Mouse (Mus musculus): Measurements from ENCODE around the gene Garem2. TPM values are rescaled to one million over a fixed set of nuclear protein-coding genes. Genes with fewer than 3 reads are reported as not detected.

Garem2 gene
- polyA plus RNA-seq, 1 experiment from 2014 or later: 24.9 TPM

- no peaks in the 10 kb centered on the region for H3K9me3 ChIP-seq
- H3K4me2 ChIP-seq (replicated peaks): no peak overlapping the region
- peaks cover 58% of the 10 kb centered on the region for H3K4me1 ChIP-seq
- H3K9ac ChIP-seq (replicated peaks): no peak overlapping the region
- whole genome bisulfite sequencing: 91% methylated on average over 3 of the region's 3 CpGs
- H3K27ac ChIP-seq (replicated peaks): no peak overlapping the region
- H3K4me3 ChIP-seq: no peak overlapping the region
- H3K27me3 ChIP-seq: peaks cover 51% of the 10 kb centered on the region
- H3K36me3 ChIP-seq: peaks cover 38% of the 10 kb centered on the region
- no peak for ATAC-seq (ENCODE audit: low FRiP score, low read depth)
These were observed 7.6 kb downstream of the Garem2 start for GRCm38 (mm10) chr5:30112533-30113068.

GRCm38 (mm10) chr5:30113881-30114760 is 9.2 kb downstream of the Garem2 start:
- peaks cover 43% of the 10 kb centered on the region for H3K4me1 ChIP-seq
- 0 out of 2 replicates have a peak overlapping the region, but pooled peaks have one; percentile 30 for H3K27ac ChIP-seq (replicated peaks)
- peak overlapping the region; percentile 73 for H3K4me2 ChIP-seq (replicated peaks)
- peak; percentile 63 for ATAC-seq (ENCODE audit: low FRiP score, low read depth)
- 2% methylated on average over 94 of the region's 103 CpGs for WGBS
- peak overlapping the region; percentile 52 for H3K9ac ChIP-seq (replicated peaks)
- H3K36me3 ChIP-seq: peaks cover 52% of the 10 kb centered on the region
- H3K27me3 ChIP-seq: peaks cover 51% of the 10 kb centered on the region
- H3K4me3 ChIP-seq: peak overlapping the region; percentile 46
- H3K9me3 ChIP-seq: no peaks in the 10 kb centered on the region

- H3K27me3 ChIP-seq: peaks cover 51% of the 10 kb centered on the region
These were observed 9.8 kb downstream of the Garem2 start for GRCm38 (mm10) chr5:30114761-30115140.

GRCm38 (mm10) chr5:30115718-30116117 is 10.8 kb downstream of the Garem2 start:
- peaks cover 51% of the 10 kb centered on the region for H3K27me3 ChIP-seq
- H3K9ac ChIP-seq (replicated peaks): no peak overlapping the region
- H3K4me1 ChIP-seq: peaks cover 27% of the 10 kb centered on the region
- peaks cover 68% of the 10 kb centered on the region for H3K36me3 ChIP-seq
- no peak overlapping the region for H3K4me3 ChIP-seq
- H3K4me2 ChIP-seq (replicated peaks): no peak overlapping the region
- no peak for ATAC-seq (ENCODE audit: low FRiP score, low read depth)
- no peak overlapping the region for H3K27ac ChIP-seq (replicated peaks)
- no peaks in the 10 kb centered on the region for H3K9me3 ChIP-seq
- 50% methylated on average over 10 of the region's 10 CpGs for WGBS

More at GRCm38 (mm10) chr5:30114761-30115140, 9.8 kb downstream of the Garem2 start:
- WGBS: 3% methylated on average over 28 of the region's 28 CpGs
- no peak for ATAC-seq (ENCODE audit: low FRiP score, low read depth)
- Histone ChIP-seq H3K4me1 (peaks cover 37% of the 10 kb centered on the region), H3K9me3 (no peaks in the 10 kb centered on the region), H3K4me2 (replicated peaks) (peak overlapping the region; percentile 73), H3K9ac (replicated peaks) (peak overlapping the region; percentile 48; the same call in 1 of the 2 replicates), H3K36me3 (peaks cover 58% of the 10 kb centered on the region), H3K4me3 (peak overlapping the region; percentile 46), H3K27ac (replicated peaks) (no peak overlapping the region)

GRCm38 (mm10) chr5:30118018-30118417 is 13.1 kb downstream of the Garem2 start:
- peaks cover 83% of the 10 kb centered on the region for H3K36me3 ChIP-seq
- 79% methylated on average over 1 of the region's 1 CpGs for WGBS
- no peak overlapping the region for H3K9ac ChIP-seq (replicated peaks)
- H3K9me3 ChIP-seq: no peaks in the 10 kb centered on the region
- H3K27me3 ChIP-seq: peaks cover 36% of the 10 kb centered on the region
- ATAC-seq (ENCODE audit: low FRiP score, low read depth): no peak
- H3K4me2 ChIP-seq (replicated peaks): no peak overlapping the region
- no peak overlapping the region for H3K4me3 ChIP-seq
- H3K4me1 ChIP-seq: peaks cover 16% of the 10 kb centered on the region
- no peak overlapping the region for H3K27ac ChIP-seq (replicated peaks)

- Histone ChIP-seq H3K36me3 (peaks cover 87% of the 10 kb centered on the region), H3K4me2 (replicated peaks) (no peak overlapping the region), H3K9me3 (no peaks in the 10 kb centered on the region), H3K4me1 (peaks cover 6% of the 10 kb centered on the region), H3K27ac (replicated peaks) (no peak overlapping the region), H3K9ac (replicated peaks) (no peak overlapping the region), H3K4me3 (no peak overlapping the region), H3K27me3 (peaks cover 24% of the 10 kb centered on the region)
- ATAC-seq (ENCODE audit: low FRiP score, low read depth): no peak
- WGBS: 74% methylated on average over 6 of the region's 6 CpGs
These were observed 14.2 kb downstream of the Garem2 start for GRCm38 (mm10) chr5:30119163-30119562.

- Histone ChIP-seq H3K4me3 (no peak overlapping the region), H3K4me1 (no peaks in the 10 kb centered on the region), H3K9me3 (no peaks in the 10 kb centered on the region), H3K9ac (replicated peaks) (no peak overlapping the region), H3K27ac (replicated peaks) (no peak overlapping the region), H3K36me3 (peaks cover 96% of the 10 kb centered on the region), H3K4me2 (replicated peaks) (no peak overlapping the region), H3K27me3 (peaks cover 15% of the 10 kb centered on the region)
- no peak for ATAC-seq (ENCODE audit: low FRiP score, low read depth)
- WGBS: 83% methylated on average over 7 of the region's 7 CpGs
These were observed 15.1 kb downstream of the Garem2 start for GRCm38 (mm10) chr5:30120106-30120505.

- Histone ChIP-seq H3K27ac (replicated peaks) (no peak overlapping the region), H3K4me2 (replicated peaks) (no peak overlapping the region), H3K36me3 (peaks cover 98% of the 10 kb centered on the region), H3K9ac (replicated peaks) (no peak overlapping the region), H3K9me3 (no peaks in the 10 kb centered on the region), H3K4me1 (no peaks in the 10 kb centered on the region), H3K27me3 (no peaks in the 10 kb centered on the region), H3K4me3 (no peak overlapping the region)
- ATAC-seq (ENCODE audit: low FRiP score, low read depth): no peak
- 90% methylated on average over 6 of the region's 6 CpGs for WGBS
These were observed 17.5 kb downstream of the Garem2 start for GRCm38 (mm10) chr5:30122481-30122880.

GRCm38 (mm10) chr5:30125587-30125986 is 20.6 kb downstream of the Garem2 start:
- ATAC-seq (ENCODE audit: low FRiP score, low read depth): no peak
- Histone ChIP-seq H3K36me3 (peaks cover 94% of the 10 kb centered on the region), H3K27ac (replicated peaks) (no peak overlapping the region), H3K4me1 (no peaks in the 10 kb centered on the region), H3K27me3 (no peaks in the 10 kb centered on the region), H3K9me3 (no peaks in the 10 kb centered on the region), H3K4me3 (no peak overlapping the region), H3K4me2 (replicated peaks) (no peak overlapping the region), H3K9ac (replicated peaks) (no peak overlapping the region)
- WGBS: 44% methylated on average over 5 of the region's 5 CpGs

- WGBS: 94% methylated on average over 7 of the region's 7 CpGs
These were observed 21.8 kb downstream of the Garem2 start for GRCm38 (mm10) chr5:30126756-30127155.

GRCm38 (mm10) chr5:30127921-30128597 is 23.1 kb downstream of the Garem2 start:
- Histone ChIP-seq H3K4me3 (no peak overlapping the region), H3K36me3 (peaks cover 84% of the 10 kb centered on the region), H3K4me2 (replicated peaks) (no peak overlapping the region), H3K27me3 (no peaks in the 10 kb centered on the region), H3K9ac (replicated peaks) (no peak overlapping the region), H3K27ac (replicated peaks) (no peak overlapping the region), H3K9me3 (no peaks in the 10 kb centered on the region), H3K4me1 (no peaks in the 10 kb centered on the region)
- WGBS: 91% methylated on average over 13 of the region's 13 CpGs
- no peak for ATAC-seq (ENCODE audit: low FRiP score, low read depth)

More at GRCm38 (mm10) chr5:30126756-30127155, 21.8 kb downstream of the Garem2 start:
- Histone ChIP-seq H3K9me3 (no peaks in the 10 kb centered on the region), H3K4me3 (no peak overlapping the region), H3K4me2 (replicated peaks) (no peak overlapping the region), H3K36me3 (peaks cover 88% of the 10 kb centered on the region), H3K4me1 (no peaks in the 10 kb centered on the region), H3K27me3 (no peaks in the 10 kb centered on the region), H3K27ac (replicated peaks) (no peak overlapping the region), H3K9ac (replicated peaks) (no peak overlapping the region)
- ATAC-seq (ENCODE audit: low FRiP score, low read depth): no peak

- 94% methylated on average over 6 of the region's 6 CpGs for WGBS
- Histone ChIP-seq H3K4me2 (replicated peaks) (no peak overlapping the region), H3K27me3 (no peaks in the 10 kb centered on the region), H3K27ac (replicated peaks) (no peak overlapping the region), H3K9me3 (no peaks in the 10 kb centered on the region), H3K4me3 (no peak overlapping the region), H3K9ac (replicated peaks) (no peak overlapping the region), H3K4me1 (no peaks in the 10 kb centered on the region), H3K36me3 (peaks cover 84% of the 10 kb centered on the region)
- ATAC-seq (ENCODE audit: low FRiP score, low read depth): no peak
These were observed 23.7 kb downstream of the Garem2 start for GRCm38 (mm10) chr5:30128680-30129079.

Data from midbrain, embryonic 12.5 days (tissue).